ENCODE assay signal across 26 mouse cellular contexts in the genomic region with DNA sequence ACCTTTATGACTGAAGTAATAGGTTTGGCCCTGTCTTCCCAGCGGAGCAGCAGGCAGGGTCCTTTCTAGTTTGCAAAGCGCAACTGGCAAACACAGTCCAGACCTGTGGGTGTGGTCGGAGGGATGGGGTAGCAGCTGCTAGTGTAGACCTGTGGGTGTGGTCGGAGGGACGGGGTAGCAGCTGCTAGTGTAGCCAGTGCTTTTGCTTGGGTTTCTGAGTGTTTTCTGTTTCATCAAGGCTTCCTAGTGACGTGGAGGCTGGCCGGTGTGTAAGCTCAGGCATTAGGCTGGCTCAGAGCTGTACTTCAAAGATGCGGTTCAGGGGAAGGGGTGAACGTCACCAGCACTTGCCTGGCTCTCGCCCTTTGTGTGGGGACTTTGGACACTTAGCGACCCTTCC.
DNase-seq lines count a peak whose midpoint lies in the region; ATAC-seq and TF ChIP-seq lines count a peak whose summit lies in the region.
"Had no signal": no experiment of that assay in that cellular context is flagged by ENCODE, and none has a peak within 500 bp of the region (broad histone marks: within the 10 kb centered on the region; RNA-seq: fewer than 3 reads in every experiment).

No protein-coding gene starts in this region.

- ATAC-seq in hindbrain, embryonic 11.5 days (ENCODE audit: low FRiP score), result peak; percentile 54; the same call in 1 of the 2 replicates
- ATAC-seq in hindbrain, postnatal 0 days, result no peak
- ATAC-seq in kidney, postnatal 0 days (replicated peaks; ENCODE audit: low FRiP score, low read depth), result no peak
- ATAC-seq in embryonic facial prominence, embryonic 14.5 days (ENCODE audit: low read depth), result peak; percentile 68
- ATAC-seq: forebrain, embryonic 15.5 days; intestine, postnatal 0 days; Patski had no signal

- no peak overlapping the region for H3K9ac ChIP-seq in hindbrain, embryonic 11.5 days (ENCODE audit: low read depth, low read length)
- no peak overlapping the region for H3K9ac ChIP-seq in hindbrain, postnatal 0 days (replicated peaks; ENCODE audit: low read length)
- no peak overlapping the region for H3K9ac ChIP-seq in kidney, postnatal 0 days (ENCODE audit: low read depth, low read length)
- H3K9ac ChIP-seq in embryonic facial prominence, embryonic 14.5 days (ENCODE audit: low read depth, low read length), result no peak overlapping the region
- H3K9ac ChIP-seq: forebrain, embryonic 15.5 days; heart, embryonic 12.5 days; hindbrain, embryonic 14.5 days; limb, embryonic 15.5 days; liver, embryonic 15.5 days; lung, embryonic 15.5 days had no signal

- H3K4me2 ChIP-seq in hindbrain, embryonic 11.5 days (replicated peaks; ENCODE audit: low read depth, low read length), result no peak overlapping the region
- H3K4me2 ChIP-seq in hindbrain, postnatal 0 days (ENCODE audit: low read depth, low read length), result no peak overlapping the region
- H3K4me2 ChIP-seq in kidney, postnatal 0 days (ENCODE audit: low read length), result peak overlapping the region; percentile 37
- H3K4me2 ChIP-seq in embryonic facial prominence, embryonic 14.5 days (ENCODE audit: low read depth, low read length), result no peak overlapping the region
- H3K4me2 ChIP-seq: forebrain, embryonic 15.5 days; heart, embryonic 12.5 days; hindbrain, embryonic 14.5 days; limb, embryonic 15.5 days; liver, embryonic 15.5 days; lung, embryonic 15.5 days had no signal

- DNase-seq in hindbrain, embryonic 11.5 days (ENCODE audit: low spot score), result peak; percentile 43
- DNase-seq in hindbrain, postnatal 0 days (ENCODE audit: low spot score), result no peak
- DNase-seq in kidney, postnatal 0 days (ENCODE audit: low spot score), result no peak
- DNase-seq in kidney, adult 2 months, result no peak
- DNase-seq in embryonic facial prominence, embryonic 10.5 days (ENCODE audit: low spot score), result no peak
- DNase-seq in embryonic facial prominence, embryonic 14.5 days (ENCODE audit: low spot score), result peak; percentile 55
- DNase-seq in right cerebral cortex, postnatal 10 days (ENCODE audit: low spot score in 2 of 2), result no peak
- DNase-seq: adrenal gland, postnatal 36 days; B cell, adult 2 months; cerebellum, adult 9-10 months; gastrocnemius, postnatal 10 days; heart, postnatal 10 days; lung, postnatal 36 days; right cerebral cortex, adult 18-20 months; thymus, adult 18-20 months; thymus, postnatal 36 days had no signal

- no peaks in the 10 kb centered on the region for H3K36me3 ChIP-seq in hindbrain, embryonic 11.5 days (ENCODE audit: control insufficient read depth, insufficient read depth, low read length)
- H3K36me3 ChIP-seq in hindbrain, postnatal 0 days (ENCODE audit: insufficient read depth, low read length), result no peaks in the 10 kb centered on the region
- H3K36me3 ChIP-seq in kidney, postnatal 0 days (ENCODE audit: insufficient read depth, low read length), result no peaks in the 10 kb centered on the region
- no peaks in the 10 kb centered on the region for H3K36me3 ChIP-seq in kidney, adult 2 months (ENCODE audit: control insufficient read depth, insufficient read depth, low read length)
- H3K36me3 ChIP-seq in embryonic facial prominence, embryonic 10.5 days (replicated peaks), result no peaks in the 10 kb centered on the region
- H3K36me3 ChIP-seq in embryonic facial prominence, embryonic 14.5 days (ENCODE audit: control insufficient read depth, insufficient read depth, low read length), result no peaks in the 10 kb centered on the region
- H3K36me3 ChIP-seq: forebrain, embryonic 15.5 days; G1E; heart, embryonic 12.5 days; limb, embryonic 15.5 days; liver, embryonic 15.5 days; lung, embryonic 15.5 days had no signal

- no peak overlapping the region for H3K4me3 ChIP-seq in hindbrain, embryonic 11.5 days (ENCODE audit: low read depth, low read length)
- no peak overlapping the region for H3K4me3 ChIP-seq in hindbrain, postnatal 0 days (ENCODE audit: low read length)
- H3K4me3 ChIP-seq in kidney, postnatal 0 days (replicated peaks; ENCODE audit: low read depth, low read length), result no peak overlapping the region
- H3K4me3 ChIP-seq in kidney, adult 2 months (ENCODE audit: insufficient read depth, low read depth, low read length), result no peak overlapping the region
- H3K4me3 ChIP-seq in embryonic facial prominence, embryonic 10.5 days, result no peak overlapping the region
- H3K4me3 ChIP-seq in embryonic facial prominence, embryonic 14.5 days (ENCODE audit: low read depth, low read length), result no peak overlapping the region
- H3K4me3 ChIP-seq: forebrain, embryonic 15.5 days; heart, embryonic 12.5 days; limb, embryonic 15.5 days; liver, embryonic 15.5 days; lung, embryonic 15.5 days had no signal

- no peak for TF ChIP-seq CTCF in hindbrain, postnatal 0 days (IDR thresholded peaks at IDR 0.05; ENCODE audit: low read depth)
- TF ChIP-seq CTCF in kidney, postnatal 0 days (IDR thresholded peaks at IDR 0.05; ENCODE audit: low read depth), result no peak
- no peak for TF ChIP-seq CTCF in kidney, adult 2 months (conservative IDR thresholded peaks at IDR 0.05; ENCODE audit: insufficient read depth, insufficient read length, low read depth, low read length)

- 54% methylated on average over 11 of the region's 11 CpGs for WGBS in hindbrain, embryonic 11.5 days
- 50% methylated on average over 11 of the region's 11 CpGs for WGBS in hindbrain, postnatal 0 days
- 61% methylated on average over 11 of the region's 11 CpGs for WGBS in kidney, postnatal 0 days
- WGBS in kidney, adult 2 months, result 57% methylated on average over 11 of the region's 11 CpGs
- 66% methylated on average over 11 of the region's 11 CpGs for WGBS in embryonic facial prominence, embryonic 10.5 days
- WGBS in embryonic facial prominence, embryonic 14.5 days, result 65% methylated on average over 11 of the region's 11 CpGs

- H3K9me3 ChIP-seq in hindbrain, embryonic 11.5 days (ENCODE audit: control insufficient read depth, low read length), result no peaks in the 10 kb centered on the region
- no peaks in the 10 kb centered on the region for H3K9me3 ChIP-seq in hindbrain, postnatal 0 days (ENCODE audit: low read length)
- H3K9me3 ChIP-seq in kidney, postnatal 0 days (replicated peaks; ENCODE audit: low read length), result no peaks in the 10 kb centered on the region
- H3K9me3 ChIP-seq in embryonic facial prominence, embryonic 10.5 days, result no peaks in the 10 kb centered on the region
- H3K9me3 ChIP-seq in embryonic facial prominence, embryonic 14.5 days (ENCODE audit: control insufficient read depth, low read length), result no peaks in the 10 kb centered on the region
- H3K9me3 ChIP-seq: forebrain, embryonic 15.5 days; heart, embryonic 12.5 days; limb, embryonic 15.5 days; liver, embryonic 15.5 days; lung, embryonic 15.5 days had no signal

- H3K27ac ChIP-seq in hindbrain, embryonic 11.5 days (ENCODE audit: low read depth, low read length), result peak overlapping the region; percentile 14; the same call in 1 of the 2 replicates
- H3K27ac ChIP-seq in hindbrain, postnatal 0 days, result no peak overlapping the region
- H3K27ac ChIP-seq in kidney, postnatal 0 days, result no peak overlapping the region
- no peak overlapping the region for H3K27ac ChIP-seq in kidney, adult 2 months (ENCODE audit: insufficient read depth, low read depth, low read length)
- H3K27ac ChIP-seq in embryonic facial prominence, embryonic 10.5 days (replicated peaks), result peak overlapping the region; percentile 48; the same call in 1 of the 2 replicates
- H3K27ac ChIP-seq in embryonic facial prominence, embryonic 14.5 days (replicated peaks; ENCODE audit: low read depth, low read length), result no peak overlapping the region
- H3K27ac ChIP-seq: forebrain, embryonic 15.5 days; hindbrain, embryonic 14.5 days; limb, embryonic 15.5 days; liver, embryonic 15.5 days; lung, embryonic 15.5 days had no signal

- no peaks in the 10 kb centered on the region; the same call in 1 of the 2 replicates for H3K4me1 ChIP-seq in hindbrain, embryonic 11.5 days (replicated peaks; ENCODE audit: control insufficient read depth, insufficient read depth, low read length)
- H3K4me1 ChIP-seq in hindbrain, postnatal 0 days (ENCODE audit: insufficient read depth, low read length), result no peaks in the 10 kb centered on the region
- peaks cover 17% of the 10 kb centered on the region for H3K4me1 ChIP-seq in kidney, postnatal 0 days (replicated peaks; ENCODE audit: insufficient read depth, low read length)
- H3K4me1 ChIP-seq in kidney, adult 2 months (ENCODE audit: control insufficient read depth, insufficient read depth, low read length), result no peaks in the 10 kb centered on the region
- peaks cover 21% of the 10 kb centered on the region for H3K4me1 ChIP-seq in embryonic facial prominence, embryonic 10.5 days
- H3K4me1 ChIP-seq in embryonic facial prominence, embryonic 14.5 days (ENCODE audit: control insufficient read depth, insufficient read depth, low read length), result peaks cover 14% of the 10 kb centered on the region; the same call in 1 of the 2 replicates
- H3K4me1 ChIP-seq: liver, embryonic 15.5 days had no signal

- H3K27me3 ChIP-seq in hindbrain, embryonic 11.5 days (ENCODE audit: control insufficient read depth, insufficient read depth, low read length), result no peaks in the 10 kb centered on the region
- no peaks in the 10 kb centered on the region for H3K27me3 ChIP-seq in hindbrain, postnatal 0 days (ENCODE audit: insufficient read depth, low read length)
- H3K27me3 ChIP-seq in kidney, postnatal 0 days (ENCODE audit: insufficient read depth, low read length), result no peaks in the 10 kb centered on the region; the same call in 1 of the 2 replicates
- H3K27me3 ChIP-seq in kidney, adult 2 months (replicated peaks; ENCODE audit: control insufficient read depth, insufficient read depth, low read length), result no peaks in the 10 kb centered on the region
- 0 out of 2 replicates have a peak, but pooled peaks cover 7% of the 10 kb centered on the region for H3K27me3 ChIP-seq in embryonic facial prominence, embryonic 10.5 days (replicated peaks; ENCODE audit: low read depth, poor library complexity, severe bottlenecking)
- H3K27me3 ChIP-seq in embryonic facial prominence, embryonic 14.5 days (replicated peaks; ENCODE audit: control insufficient read depth, insufficient read depth, low read length), result 0 out of 2 replicates have a peak, but pooled peaks cover 4% of the 10 kb centered on the region
- H3K27me3 ChIP-seq: CH12.LX; heart, embryonic 12.5 days; liver, embryonic 15.5 days; lung, embryonic 15.5 days; Patski had no signal

- TF ChIP-seq POLR2A in kidney, adult 2 months (IDR thresholded peaks at IDR 0.05; ENCODE audit: low read depth, low read length), result no peak

Comparison
In these comparisons a context has a peak if more than half of its experiments do, and no peak if none do; other contexts are left out.
1. ATAC-seq: peak in hindbrain, embryonic 11.5 days (single experiment) and embryonic facial prominence, embryonic 14.5 days (single experiment); none in hindbrain, postnatal 0 days (single experiment) and kidney, postnatal 0 days (single experiment).
2. DNase-seq: peak in hindbrain, embryonic 11.5 days (single experiment) and embryonic facial prominence, embryonic 14.5 days (single experiment); none in hindbrain, postnatal 0 days (single experiment), kidney, postnatal 0 days (single experiment), kidney, adult 2 months (single experiment), embryonic facial prominence, embryonic 10.5 days (single experiment) and right cerebral cortex, postnatal 10 days (0 of 2).
3. H3K27ac ChIP-seq: peak in hindbrain, embryonic 11.5 days (single experiment) and embryonic facial prominence, embryonic 10.5 days (single experiment); none in hindbrain, postnatal 0 days (single experiment), kidney, postnatal 0 days (single experiment), kidney, adult 2 months (single experiment) and embryonic facial prominence, embryonic 14.5 days (single experiment).